Mouse (Mus musculus): ENCODE measurements around the gene Pemt. TPM values are rescaled to one million over a fixed set of nuclear protein-coding genes. Genes with fewer than 3 reads are reported as not detected.

The Pemt gene
- total and polyA plus RNA-seq, 3 experiments: 6.9 to 10.5 (median 7.8) TPM

DNA sequence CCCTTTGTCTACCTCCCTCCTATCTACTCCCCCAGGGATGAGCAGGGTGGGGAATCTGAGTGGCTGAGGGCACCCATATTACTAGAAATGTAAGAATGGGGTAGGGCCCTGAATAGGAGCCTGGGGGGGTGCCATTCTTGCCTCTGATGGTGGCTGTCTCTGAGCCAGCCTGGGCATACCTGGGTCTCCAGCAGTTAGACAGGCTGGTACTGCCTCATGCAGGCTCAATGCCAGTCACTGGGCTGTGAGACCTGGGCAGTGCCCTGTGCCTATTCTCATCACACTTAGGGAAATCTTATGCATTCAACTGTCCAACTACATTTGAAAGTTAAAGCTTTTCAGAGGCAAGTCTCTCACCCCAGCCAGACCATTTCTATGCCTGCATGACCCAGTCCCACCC is 46.9 kb upstream of the Pemt start:
- DNase-seq (ENCODE audit: extremely low read depth): no peak
- Histone ChIP-seq H3K27ac (ENCODE audit: insufficient read depth, low read depth) (no peak overlapping the region), H3K27me3 (replicated peaks) (peaks cover 3% of the 10 kb centered on the region), H3K4me3 (replicated peaks in 1 of 3; ENCODE audit: low read depth in 2 of 3, low read length in 2 of 3, poor library complexity in 1 of 3) (no peak overlapping the region), H3K9ac (ENCODE audit: insufficient read depth, low read depth) (no peak overlapping the region), H3K4me1 (ENCODE audit: control insufficient read depth in 1 of 2, insufficient read depth in 2 of 2) (peaks cover 2 to 4% of the 10 kb centered on the region in 2 experiments; a peak in 1 of 4 replicates), H3K9me3 (replicated peaks; ENCODE audit: low read length) (no peaks in the 10 kb centered on the region), H3K36me3 (replicated peaks in 1 of 2; ENCODE audit: control insufficient read depth in 1 of 2, insufficient read depth in 1 of 2, low read length in 1 of 2) (no peaks in the 10 kb centered on the region), H3K79me2 (replicated peaks; ENCODE audit: control insufficient read depth, extremely low read depth, insufficient read depth, poor library complexity, severe bottlenecking) (no peaks in the 10 kb centered on the region), H3K4me2 (ENCODE audit: insufficient read depth, low read depth, poor library complexity, severe bottlenecking) (no peak overlapping the region)
- no peak for TF ChIP-seq UBTF (IDR thresholded peaks at IDR 0.05; ENCODE audit: low read depth, low read length)
- TF ChIP-seq USF2 (conservative IDR thresholded peaks at IDR 0.05; ENCODE audit: low read depth, low read length): no peak
- no peak for TF ChIP-seq ZMIZ1 (IDR thresholded peaks at IDR 0.05; ENCODE audit: low read depth, low read length)
- TF ChIP-seq MAX (IDR thresholded peaks at IDR 0.05; ENCODE audit: low read length): no peak
- TF ChIP-seq POLR2A (IDR thresholded peaks at IDR 0.05; ENCODE audit: low read depth, low read length): no peak
- in situ Hi-C loops (cut with MboI; ENCODE audit: low pct_ligation_motif_present, low pct_unique_long_range_greater_than_20kb, low sequenced_read_pairs) (loop anchor here (25.0 kb wide), 1 partner anchor 319 kb away; the partner anchor contains the start of genes Atpaf2 and Gid4), dilution Hi-C loops (cut with MboI; ENCODE audit: extremely low pct_ligation_motif_present, extremely low pct_unique_long_range_greater_than_20kb, low sequenced_read_pairs) (no loop called here)

DNA sequence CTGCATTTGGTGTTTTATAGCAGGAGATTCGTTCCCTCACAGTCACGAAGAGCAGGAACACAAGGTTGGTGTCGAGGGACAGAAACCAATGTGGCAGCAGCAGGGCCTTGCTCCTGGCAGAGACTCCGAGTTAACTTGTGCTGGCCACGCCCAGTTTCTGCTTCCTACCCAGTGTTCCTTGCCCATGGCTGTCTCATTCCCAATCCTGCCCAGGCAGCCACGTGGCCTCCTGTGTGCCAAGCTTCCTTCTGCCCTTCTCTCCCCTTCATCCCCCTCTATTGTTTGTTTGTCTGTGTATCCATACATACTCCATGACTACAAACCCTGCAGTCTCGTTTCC is 45.1 kb upstream of the Pemt start:
- Histone ChIP-seq H3K9me3 (replicated peaks; ENCODE audit: low read length) (no peaks in the 10 kb centered on the region), H3K27ac (ENCODE audit: insufficient read depth, low read depth) (no peak overlapping the region), H3K36me3 (replicated peaks in 1 of 2; ENCODE audit: control insufficient read depth in 1 of 2, insufficient read depth in 1 of 2, low read length in 1 of 2) (no peaks in the 10 kb centered on the region), H3K4me1 (ENCODE audit: control insufficient read depth in 1 of 2, insufficient read depth in 2 of 2) (peaks cover 3 to 4% of the 10 kb centered on the region in 2 experiments; a peak in 1 of 4 replicates), H3K4me2 (ENCODE audit: insufficient read depth, low read depth, poor library complexity, severe bottlenecking) (no peak overlapping the region), H3K4me3 (replicated peaks in 1 of 3; ENCODE audit: low read depth in 2 of 3, low read length in 2 of 3, poor library complexity in 1 of 3) (no peak overlapping the region), H3K9ac (ENCODE audit: insufficient read depth, low read depth) (no peak overlapping the region), H3K79me2 (replicated peaks; ENCODE audit: control insufficient read depth, extremely low read depth, insufficient read depth, poor library complexity, severe bottlenecking) (no peaks in the 10 kb centered on the region), H3K27me3 (replicated peaks) (peaks cover 3% of the 10 kb centered on the region)
- no peak for TF ChIP-seq POLR2AphosphoS2 (IDR thresholded peaks at IDR 0.05; ENCODE audit: low read depth, low read length)
- no peak for TF ChIP-seq ZMIZ1 (IDR thresholded peaks at IDR 0.05; ENCODE audit: low read depth, low read length)
- TF ChIP-seq ZKSCAN1 (IDR thresholded peaks at IDR 0.05; ENCODE audit: borderline replicate concordance, low read depth, low read length): no peak
- TF ChIP-seq MAX (IDR thresholded peaks at IDR 0.05; ENCODE audit: low read length): no peak
- TF ChIP-seq TBP (conservative IDR thresholded peaks at IDR 0.05; ENCODE audit: low read depth, low read length): no peak
- DNase-seq (ENCODE audit: extremely low read depth): no peak
- in situ Hi-C loops (cut with MboI; ENCODE audit: low pct_ligation_motif_present, low pct_unique_long_range_greater_than_20kb, low sequenced_read_pairs): loop anchor here (25.0 kb wide), 1 partner anchor 321 kb away; the partner anchor contains the start of genes Atpaf2 and Gid4
- dilution Hi-C loops (cut with MboI; ENCODE audit: extremely low pct_ligation_motif_present, extremely low pct_unique_long_range_greater_than_20kb, low sequenced_read_pairs): no loop called here

DNA sequence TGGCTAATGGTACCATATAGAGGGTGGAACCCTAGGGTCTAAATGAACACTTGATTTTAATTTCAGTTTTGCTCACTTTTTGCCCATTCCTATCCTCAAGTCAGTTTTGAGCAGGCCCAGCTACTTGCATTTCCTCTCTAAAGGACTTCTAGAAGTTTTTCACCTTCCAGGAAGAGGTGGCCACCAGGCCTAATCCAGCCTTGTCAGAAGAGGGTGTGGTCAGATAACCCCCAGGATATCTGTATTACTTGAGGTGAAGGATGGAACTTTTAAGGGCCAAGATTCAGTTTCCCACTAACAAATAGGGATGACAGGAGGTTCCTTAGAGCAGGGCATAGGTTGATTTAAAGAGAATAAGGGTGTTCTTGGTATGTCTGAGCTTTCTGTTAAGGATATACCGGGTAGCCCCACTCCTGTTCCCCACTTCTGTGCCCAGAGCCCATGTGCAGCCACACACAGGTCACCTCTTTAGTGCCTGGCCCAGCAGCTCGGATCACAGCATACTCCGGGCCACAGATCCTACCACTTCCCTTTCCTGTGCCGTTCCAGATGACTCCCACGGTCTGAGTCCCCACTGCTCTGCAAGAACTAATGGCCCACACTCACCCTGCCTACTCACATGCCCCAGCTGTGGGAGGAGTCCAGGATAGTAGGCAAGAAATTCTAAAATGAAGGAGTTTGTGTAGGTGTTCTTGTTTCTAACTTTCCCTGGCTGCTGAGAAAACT is 44.6 kb upstream of the Pemt start:
- H3K27me3 ChIP-seq (replicated peaks): peaks cover 3% of the 10 kb centered on the region
- peaks cover 2% of the 10 kb centered on the region for H3K9me3 ChIP-seq (replicated peaks; ENCODE audit: low read length)
- H3K79me2 ChIP-seq (replicated peaks; ENCODE audit: control insufficient read depth, extremely low read depth, insufficient read depth, poor library complexity, severe bottlenecking): no peaks in the 10 kb centered on the region
- no peak overlapping the region for H3K9ac ChIP-seq (ENCODE audit: insufficient read depth, low read depth)
- DNase-seq (ENCODE audit: extremely low read depth): no peak
- dilution Hi-C loops (cut with MboI; ENCODE audit: extremely low pct_ligation_motif_present, extremely low pct_unique_long_range_greater_than_20kb, low sequenced_read_pairs) (no loop called here), in situ Hi-C loops (cut with MboI; ENCODE audit: low pct_ligation_motif_present, low pct_unique_long_range_greater_than_20kb, low sequenced_read_pairs) (loop anchor here (25.0 kb wide), 1 partner anchor 321 kb away; the partner anchor contains the start of genes Atpaf2 and Gid4)
- no peak overlapping the region for H3K4me3 ChIP-seq (replicated peaks in 1 of 3; ENCODE audit: low read depth in 2 of 3, low read length in 2 of 3, poor library complexity in 1 of 3)
- no peaks in the 10 kb centered on the region for H3K36me3 ChIP-seq (replicated peaks in 1 of 2; ENCODE audit: control insufficient read depth in 1 of 2, insufficient read depth in 1 of 2, low read length in 1 of 2)
- H3K4me1 ChIP-seq (ENCODE audit: control insufficient read depth in 1 of 2, insufficient read depth in 2 of 2): peaks cover 3 to 4% of the 10 kb centered on the region in 2 experiments; a peak in 1 of 4 replicates
- no peak overlapping the region for H3K4me2 ChIP-seq (ENCODE audit: insufficient read depth, low read depth, poor library complexity, severe bottlenecking)
- TF ChIP-seq TBP (conservative IDR thresholded peaks at IDR 0.05; ENCODE audit: low read depth, low read length) (no peak), KAT2A (IDR thresholded peaks at IDR 0.05; ENCODE audit: insufficient replicate concordance, low read length) (no peak), MAX (IDR thresholded peaks at IDR 0.05; ENCODE audit: low read length) (no peak), NELFE (IDR thresholded peaks at IDR 0.05; ENCODE audit: low read depth, low read length) (no peak), UBTF (IDR thresholded peaks at IDR 0.05; ENCODE audit: low read depth, low read length) (no peak), IRF4 (IDR thresholded peaks at IDR 0.05; ENCODE audit: low read depth, low read length) (no peak), MAFK (IDR thresholded peaks at IDR 0.05; ENCODE audit: insufficient replicate concordance, low read length) (no peak), USF1 (IDR thresholded peaks at IDR 0.05; ENCODE audit: low read depth, low read length) (no peak), CTCF (conservative IDR thresholded peaks at IDR 0.05 in 1 of 2, IDR thresholded peaks at IDR 0.05 in 1 of 2; ENCODE audit: low read depth in 2 of 2, low read length in 2 of 2) (no peak), RCOR1 (conservative IDR thresholded peaks at IDR 0.05; ENCODE audit: low read depth, low read length) (no peak), E2F4 (IDR thresholded peaks at IDR 0.05; ENCODE audit: insufficient replicate concordance, low read depth, low read length) (no peak), MEF2A (IDR thresholded peaks at IDR 0.05; ENCODE audit: borderline replicate concordance, low read depth, low read length) (no peak), JUN (IDR thresholded peaks at IDR 0.05; ENCODE audit: insufficient read depth, low read depth, low read length) (no peak)
- no peak overlapping the region for H3K27ac ChIP-seq (ENCODE audit: insufficient read depth, low read depth)

All from CH12.LX (cell line).